Mouse (Mus musculus): ENCODE measurements around the gene Cdx2.

DNA sequence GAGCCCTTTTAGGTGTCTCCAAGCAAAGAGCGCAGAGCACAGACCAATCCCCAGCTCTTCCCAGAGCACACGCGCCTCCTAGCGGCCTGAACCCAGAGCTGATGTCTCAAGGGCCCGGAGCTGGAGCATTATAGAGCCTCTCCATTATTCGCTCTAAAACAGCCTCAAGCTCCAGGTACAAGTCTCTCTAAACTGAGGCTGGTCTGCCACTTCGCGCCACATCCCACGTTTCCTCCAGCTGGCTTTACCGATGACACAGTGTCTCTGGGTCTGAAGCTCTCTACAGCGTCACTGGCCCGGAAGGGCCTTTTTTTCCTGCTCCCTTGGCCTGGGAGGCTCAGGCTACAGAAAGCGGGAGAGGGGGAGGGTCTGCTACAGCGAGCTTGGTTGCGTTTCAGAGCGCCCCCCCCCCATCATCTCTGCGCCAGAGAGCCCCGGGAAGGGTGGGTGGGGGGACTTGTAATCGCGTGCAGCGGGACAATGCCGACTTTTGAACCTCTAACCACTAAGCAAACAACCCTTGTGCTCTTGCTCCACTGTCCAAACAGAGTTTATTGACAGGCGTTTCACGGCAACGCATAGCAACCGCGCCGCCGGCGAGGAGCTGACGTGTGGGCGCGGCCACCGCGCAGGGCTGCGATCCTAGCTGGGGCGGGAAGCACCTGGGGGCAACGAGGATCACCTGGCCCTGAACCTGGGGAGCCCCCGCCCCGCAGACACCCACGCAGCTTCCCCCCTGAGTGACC lies 7.6 kb downstream of the Cdx2 start:
- no peak for TF ChIP-seq GATA1 (IDR thresholded peaks at IDR 0.05; ENCODE audit: low read length)
- TF ChIP-seq TAL1 (IDR thresholded peaks at IDR 0.05; ENCODE audit: low read length) = no peak

All from erythroblast, embryonic 14.5 days (primary cell).